Mouse (Mus musculus) lung, postnatal 0 days (tissue): ENCODE data around the gene Mindy2.

Experiments used
- CTCF ChIP-seq: IDR thresholded peaks from 2 replicates; pipeline ENCODE4 v1.5.1; 2016; ENCODE audit warnings: antibody characterized with exemption, mild to moderate bottlenecking
- EP300 ChIP-seq: IDR thresholded peaks from 2 replicates; pipeline ENCODE4 v1.6.1; 2016; ENCODE audit warnings: antibody characterized with exemption, mild to moderate bottlenecking, control low read depth

DNA sequence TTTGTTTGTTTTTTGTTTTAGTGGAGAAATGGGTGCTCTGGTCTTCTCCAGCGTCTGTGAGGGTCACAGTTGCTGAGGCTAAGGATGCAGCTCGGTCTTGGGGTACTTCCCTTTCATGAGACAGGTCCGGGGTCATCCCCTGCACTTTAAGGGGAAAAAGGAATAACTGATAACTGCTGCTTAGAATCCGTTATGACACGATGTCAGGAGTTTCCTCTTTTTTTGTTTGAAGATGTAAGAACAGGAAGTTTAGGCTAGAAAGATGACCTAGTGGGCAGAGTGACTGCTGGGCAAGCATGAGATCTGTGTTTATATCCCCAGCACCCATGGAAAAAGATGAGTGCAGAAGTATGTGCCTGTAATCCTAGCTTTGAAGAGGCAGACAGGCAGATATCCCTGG, 71.8 kb downstream of the Mindy2 start:
- TF ChIP-seq CTCF (no peak), EP300 (no peak)
